Mouse (Mus musculus) gonadal fat pad, adult 2 months (tissue): ENCODE measurements around the gene Tram2. TPM values are rescaled to one million over a fixed set of nuclear protein-coding genes. Genes with fewer than 3 reads are reported as not detected.

Experiments used
- DNase-seq: peaks from one replicate; pipeline ENCODE4 v3.0.0-alpha.2; 2012; ENCODE audit warnings: low read depth
- polyA plus RNA-seq: library from polyadenylated mRNA; depleted of rRNA; stranded (reverse); fragments of >200 nt; gene quantifications from 2 replicates; pipeline ENCODE4 v1.2.3, GENCODE M21; 2012; rRNA removed

The Tram2 gene
- 5.4 and 6.6 TPM in 2 replicates for polyA plus RNA-seq

DNA sequence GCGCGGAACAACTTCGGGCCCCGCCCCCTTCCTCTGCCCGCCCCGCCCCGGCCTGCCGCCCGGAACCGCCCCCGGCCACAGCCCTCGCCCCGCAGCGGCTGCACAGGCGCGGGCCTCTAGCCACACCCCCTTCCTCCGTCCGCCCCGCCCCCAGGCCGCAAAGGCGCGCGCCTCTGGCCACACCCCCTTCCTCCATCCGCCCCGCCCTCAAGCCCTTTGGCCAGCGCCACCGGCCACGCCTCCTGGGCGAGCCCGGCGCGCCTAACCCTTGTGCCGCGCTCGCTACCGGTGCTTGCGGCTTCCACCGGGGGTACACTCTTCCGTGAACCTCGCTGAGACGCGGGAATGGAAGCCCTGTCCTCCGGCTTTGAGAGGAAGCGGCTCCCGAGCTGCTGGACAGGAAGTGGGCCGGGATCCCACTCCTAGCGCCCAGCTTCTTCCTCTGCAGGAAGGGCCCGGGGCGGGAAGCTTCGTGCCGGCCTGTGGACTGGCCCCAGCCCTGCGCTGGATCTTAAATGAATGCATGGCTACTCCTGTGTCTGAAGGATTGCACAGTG lies at the start of gene Tram2:
Gene Tram2, minus strand, starts transcription at position 13 of the 557 bp plus-strand sequence.
- DNase-seq, result no peak

GRCm38 (mm10) chr1:21124713-21125336 lies 45.8 kb upstream of the Tram2 start:
- DNase-seq, result no peak

DNA sequence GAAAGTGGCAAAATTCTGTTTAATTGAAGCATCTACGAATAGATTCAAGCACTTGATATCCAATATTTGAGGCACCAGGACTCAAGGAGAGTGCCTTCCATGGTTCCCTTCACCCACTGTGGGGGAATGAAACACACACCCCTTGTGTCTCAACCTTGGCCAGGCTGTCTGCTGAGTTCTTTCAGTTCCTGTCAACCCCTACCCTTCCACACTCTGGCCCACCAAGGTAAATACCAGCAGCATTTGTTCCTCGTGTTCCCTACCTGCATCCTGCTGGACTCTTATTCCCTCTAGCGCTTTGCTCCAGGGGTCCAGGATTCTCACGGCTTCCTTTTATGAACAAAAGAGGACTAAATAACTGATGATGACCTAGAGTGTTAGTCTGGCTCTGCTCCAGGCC lies 24.8 kb upstream of the Tram2 start:
- no peak for DNase-seq

DNA sequence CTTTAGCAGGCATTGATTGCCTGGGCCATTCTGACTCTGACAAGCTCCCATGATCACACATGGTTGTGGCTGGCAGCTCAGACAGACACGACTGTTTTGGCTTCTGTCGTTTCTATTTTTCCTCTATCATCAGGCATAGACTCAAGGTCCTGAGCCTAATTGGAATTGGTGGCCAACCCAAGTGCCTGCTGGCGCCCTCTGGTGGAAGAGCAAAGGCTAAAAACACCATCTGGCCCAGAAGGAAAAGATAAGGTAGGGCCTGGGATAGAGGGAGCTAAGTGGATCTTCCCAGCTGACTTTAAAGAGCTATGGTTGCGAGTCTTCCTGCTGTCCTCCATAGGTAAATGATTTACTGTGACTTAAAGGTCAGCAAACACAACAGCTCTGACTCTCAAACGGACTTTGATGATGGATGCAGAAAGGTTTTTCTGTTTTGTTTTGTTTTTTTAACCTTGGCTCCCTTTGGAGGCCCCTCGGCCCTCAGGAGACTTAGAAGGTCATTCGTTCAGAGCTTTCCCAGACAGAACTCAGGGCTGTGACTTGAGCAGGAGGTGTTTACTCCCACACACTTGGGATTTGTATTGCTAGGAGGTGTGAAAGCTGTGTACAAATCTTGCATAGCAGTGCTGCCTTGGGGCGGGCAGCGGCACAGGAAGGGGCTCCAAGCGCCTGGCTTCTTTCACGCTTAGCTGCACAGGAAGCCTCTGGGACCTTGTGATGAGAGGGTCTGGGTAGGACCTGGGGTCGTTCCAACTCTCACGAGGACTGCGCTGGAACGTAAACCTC lies 22.4 kb upstream of the Tram2 start:
- no peak for DNase-seq

GRCm38 (mm10) chr1:21100726-21101125 lies 21.7 kb upstream of the Tram2 start:
- no peak for DNase-seq

GRCm38 (mm10) chr1:21097001-21097989 lies 18.3 kb upstream of the Tram2 start:
- no peak for DNase-seq

DNA sequence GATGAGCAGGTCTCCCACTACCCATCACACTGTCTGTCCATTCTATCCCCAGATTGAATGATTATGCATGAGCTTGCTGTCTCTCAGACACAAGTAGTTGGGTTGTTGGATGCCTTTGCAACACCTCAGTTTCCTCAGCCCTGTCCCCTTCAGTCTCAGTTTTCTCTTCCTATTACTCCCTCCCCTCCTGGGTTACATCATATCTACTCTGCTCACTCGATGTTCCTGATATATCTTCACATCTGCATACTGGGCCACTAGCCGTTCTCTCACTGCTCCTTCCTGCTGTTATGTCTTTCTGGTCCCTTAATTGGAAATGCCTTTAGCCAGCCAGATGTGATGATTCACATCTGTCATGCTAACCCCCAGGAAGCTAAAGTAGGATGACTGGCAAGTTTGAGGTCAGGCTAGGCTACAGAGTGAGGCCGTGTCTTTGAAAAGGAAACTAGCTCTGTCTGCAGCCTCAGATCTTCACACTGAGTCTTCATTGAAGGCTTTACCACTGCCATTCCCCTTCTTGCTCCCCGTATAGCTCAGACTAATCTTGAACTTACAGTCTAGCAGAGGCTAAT lies 15.7 kb upstream of the Tram2 start:
- no peak for DNase-seq

- no peak for DNase-seq
Measured at GRCm38 (mm10) chr1:21089661-21090117, 10.7 kb upstream of the Tram2 start.

DNA sequence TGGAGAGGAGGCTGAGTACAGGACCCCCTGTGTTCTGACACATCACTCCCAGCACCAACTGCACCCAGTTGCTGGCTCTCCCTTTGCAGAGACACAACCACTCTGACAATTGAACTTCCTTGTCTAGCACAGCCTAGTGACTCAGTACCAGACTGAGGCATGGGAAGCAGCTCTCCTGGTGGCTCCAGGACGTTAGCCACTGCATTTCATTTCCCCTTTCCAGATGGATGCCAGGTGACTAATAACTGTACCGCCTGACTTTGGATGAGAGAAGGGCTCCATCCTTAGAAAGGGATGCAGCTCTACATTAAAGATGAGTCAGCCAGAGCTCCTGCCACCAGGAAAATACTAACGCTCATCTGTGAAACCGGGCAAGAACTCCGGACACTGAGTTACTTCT lies 7.3 kb upstream of the Tram2 start:
- DNase-seq, result no peak

DNA sequence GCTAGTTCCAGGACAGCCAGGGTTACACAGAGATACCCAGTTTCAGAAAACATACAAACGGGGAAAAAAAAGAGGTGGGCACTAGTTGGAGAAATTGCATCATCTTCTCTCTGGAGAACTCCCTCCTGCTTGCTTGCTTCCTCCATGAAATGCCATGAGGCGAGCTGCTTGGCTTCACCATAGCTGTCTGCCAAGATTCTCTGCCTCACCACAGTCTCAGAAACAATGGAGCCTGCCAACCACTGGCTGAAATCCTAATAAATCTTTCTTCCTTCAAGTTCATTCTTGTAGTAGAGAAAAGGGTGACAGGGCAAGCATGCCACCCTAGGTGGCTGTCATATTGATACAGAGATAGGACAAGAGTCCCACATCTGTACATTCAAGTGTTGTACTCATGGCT lies 5.6 kb upstream of the Tram2 start:
- peak; percentile 44 for DNase-seq

- DNase-seq, result no peak
Measured at GRCm38 (mm10) chr1:21080362-21080761, 1.3 kb upstream of the Tram2 start.

DNA sequence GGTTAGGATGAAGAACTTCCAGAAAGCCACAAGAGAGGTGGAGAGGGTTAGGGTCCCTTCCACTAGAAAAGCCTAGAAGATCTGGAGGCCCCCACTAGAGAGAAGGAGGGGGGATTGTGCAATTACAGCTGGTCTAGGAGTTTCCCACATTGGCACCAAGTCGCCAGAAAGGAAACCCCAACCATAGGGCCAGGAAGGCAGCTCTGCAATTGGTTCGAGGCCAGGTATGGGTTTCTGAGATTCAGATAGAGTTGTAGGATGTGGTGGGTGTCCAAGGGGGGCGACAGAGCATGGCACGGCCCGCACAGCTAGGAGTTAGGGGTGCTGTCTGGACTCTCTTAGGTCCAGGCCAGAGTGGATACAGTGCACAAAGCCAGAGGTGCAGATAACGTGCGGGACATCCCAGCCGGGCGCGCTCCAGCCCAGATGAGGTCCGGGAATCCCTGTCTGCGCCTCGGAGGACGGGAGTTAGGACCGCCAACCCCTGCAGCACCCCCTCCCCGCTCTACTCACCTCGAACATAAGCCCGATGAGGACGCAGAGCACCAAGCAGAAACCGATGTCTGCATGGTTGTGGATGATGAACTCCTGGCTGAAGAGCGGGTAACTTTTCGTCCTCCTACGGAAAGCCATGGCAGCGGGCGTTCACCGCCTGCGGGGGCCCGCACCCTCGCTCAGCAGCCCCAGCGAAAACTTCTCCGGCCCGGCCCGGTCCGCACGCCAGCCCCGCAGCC lies 381 bp downstream of the Tram2 start:
- no peak for DNase-seq

- DNase-seq, result no peak
Measured at GRCm38 (mm10) chr1:21077619-21078018, 1.4 kb downstream of the Tram2 start.

DNA sequence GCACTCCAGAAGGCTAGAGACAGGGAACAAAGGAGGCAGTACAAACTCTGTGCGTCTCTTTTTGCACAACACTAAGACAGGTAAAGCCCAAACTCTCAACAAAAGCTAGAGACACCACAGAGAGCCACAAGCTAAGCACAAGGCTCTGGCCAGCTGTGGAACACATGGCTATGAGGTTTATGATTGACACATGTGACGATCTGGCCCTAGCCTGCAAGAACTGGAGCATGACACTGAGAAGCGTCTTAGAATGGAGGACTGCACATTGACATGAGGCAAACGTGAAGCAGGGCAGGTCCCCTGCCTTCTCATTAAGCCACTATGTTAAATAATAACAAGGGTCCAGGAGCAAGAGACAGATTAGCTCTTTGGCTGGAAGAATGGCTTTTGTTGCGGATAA lies 1.8 kb downstream of the Tram2 start:
- DNase-seq, result no peak

DNA sequence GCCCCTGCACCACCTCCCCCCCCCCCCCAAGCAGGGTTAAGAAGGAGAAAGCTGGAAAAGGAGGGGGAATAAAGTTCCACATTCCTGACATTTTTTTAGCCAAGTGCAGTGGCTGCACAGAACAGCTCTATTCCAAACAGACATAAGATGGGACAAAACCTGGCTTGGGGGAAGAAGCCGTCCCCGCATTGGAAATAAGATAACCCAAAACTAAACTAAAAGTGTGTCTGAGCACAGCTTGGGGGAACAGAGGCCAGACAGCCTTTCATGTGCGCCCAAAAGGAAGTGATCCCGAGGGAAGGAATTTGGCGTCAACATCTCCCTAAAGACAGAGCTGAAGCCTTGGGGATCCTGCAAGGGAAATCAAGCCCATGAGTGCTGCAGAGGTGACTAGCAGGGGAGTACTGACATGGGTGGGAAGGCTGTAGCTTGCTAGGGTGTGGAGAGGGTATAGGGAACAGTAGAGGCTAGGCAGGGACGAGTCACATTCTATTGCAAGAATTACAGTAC lies 3.0 kb downstream of the Tram2 start:
- DNase-seq, result no peak

DNA sequence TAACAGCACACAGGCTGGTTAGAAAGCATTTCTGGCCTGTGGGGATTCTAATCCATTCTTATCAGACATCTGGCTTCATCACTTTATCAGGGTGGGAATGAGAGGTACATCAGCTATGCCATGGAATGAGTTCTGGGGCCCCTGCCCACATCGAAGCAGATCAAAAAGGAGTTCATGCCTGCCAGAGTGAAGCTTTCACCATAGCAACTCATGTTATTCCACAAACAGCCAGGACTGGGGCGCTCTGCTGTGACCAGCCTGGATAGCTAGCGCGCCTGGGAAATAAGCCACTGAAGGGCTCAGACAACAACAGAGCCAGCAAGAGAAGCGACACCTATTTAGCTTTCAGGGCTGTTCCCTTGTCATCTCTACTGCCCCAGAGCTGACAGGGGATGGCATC lies 4.8 kb downstream of the Tram2 start:
- DNase-seq, result no peak

DNA sequence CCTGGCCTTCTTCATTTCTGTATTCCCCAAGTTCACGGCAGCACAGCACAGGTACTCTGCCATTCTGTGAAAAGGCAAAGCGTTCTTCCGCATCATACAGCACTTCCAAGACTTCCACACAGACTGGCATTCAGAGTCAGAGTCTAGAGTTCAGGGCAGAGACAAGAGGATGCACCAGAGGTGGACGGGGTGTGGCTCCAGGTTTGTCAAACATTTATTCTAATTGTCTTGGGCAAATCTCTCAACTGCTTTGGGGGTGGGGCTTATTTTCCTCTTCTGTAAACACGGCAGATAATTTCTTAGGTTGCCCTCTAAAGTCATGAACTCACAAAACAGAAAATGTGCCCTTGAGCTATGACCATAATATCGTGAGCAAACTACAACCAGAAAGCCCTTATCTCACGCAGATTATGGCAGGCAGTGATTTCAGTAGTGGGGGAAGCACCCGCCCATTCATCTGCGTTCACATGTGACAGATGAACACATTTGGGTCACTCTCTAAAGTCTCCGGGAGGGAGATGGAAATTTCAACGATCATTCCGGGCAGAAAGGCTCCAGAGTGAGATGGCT lies 6.1 kb downstream of the Tram2 start:
- DNase-seq, result no peak

GRCm38 (mm10) chr1:21070658-21071057 lies 8.4 kb downstream of the Tram2 start:
- DNase-seq, result no peak

- DNase-seq, result no peak
Measured at GRCm38 (mm10) chr1:21069830-21070522, 9.1 kb downstream of the Tram2 start.

DNA sequence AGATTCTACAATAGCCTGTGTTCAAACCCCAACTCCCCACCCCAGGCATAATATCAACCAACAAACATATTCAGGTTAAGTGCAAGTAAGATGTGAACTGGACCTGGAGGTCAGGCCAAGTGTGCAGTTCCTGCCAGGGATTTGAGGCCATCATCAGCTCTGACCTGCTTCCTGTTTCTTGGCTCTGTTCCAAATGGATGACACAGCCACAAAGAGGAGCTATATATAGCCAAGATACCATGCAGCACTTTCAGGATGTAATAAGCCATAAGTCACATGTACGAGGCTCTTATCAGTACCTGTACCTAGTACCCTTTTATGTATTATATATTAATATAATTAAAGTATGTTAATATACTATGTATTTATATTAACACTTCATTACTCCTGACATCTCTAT lies 10.5 kb downstream of the Tram2 start:
- no peak for DNase-seq
